Mouse (Mus musculus): ENCODE results near the gene Kdm2a. TPM values are rescaled to one million over a fixed set of nuclear protein-coding genes. Genes with fewer than 3 reads are reported as not detected.

The Kdm2a gene
- polyA plus RNA-seq (2015; fragmentation: Nextera tagmentation; extraction: Ambion mirVana): 10.9 and 15.4 TPM in 2 replicates

- ATAC-seq (ENCODE audit: low read depth) (peak; percentile 26), DNase-seq (peak; percentile 51)
- Histone ChIP-seq H3K4me2 (peak within 1 kb of the TSS; percentile 100), H3K27me3 (peaks cover 10% of the 10 kb centered on the region), H3K4me1 (replicated peaks) (peaks cover 33% of the 10 kb centered on the region), H3K9ac (peak within 1 kb of the TSS; percentile 100), H3K9me3 (replicated peaks) (no peaks in the 10 kb centered on the region), H3K4me3 (replicated peaks) (peak within 1 kb of the TSS; percentile 100), H3K36me3 (peaks cover 7% of the 10 kb centered on the region), H3K27ac (peak within 1 kb of the TSS; percentile 97)
- WGBS (ENCODE audit: insufficient replicate concordance): 1% methylated on average over 82 of the region's 82 CpGs
These were observed at the start of gene Kdm2a for GRCm38 (mm10) chr19:4397798-4398629. TSS of gene Kdm2a (minus strand) at chr19:4398285.

DNA sequence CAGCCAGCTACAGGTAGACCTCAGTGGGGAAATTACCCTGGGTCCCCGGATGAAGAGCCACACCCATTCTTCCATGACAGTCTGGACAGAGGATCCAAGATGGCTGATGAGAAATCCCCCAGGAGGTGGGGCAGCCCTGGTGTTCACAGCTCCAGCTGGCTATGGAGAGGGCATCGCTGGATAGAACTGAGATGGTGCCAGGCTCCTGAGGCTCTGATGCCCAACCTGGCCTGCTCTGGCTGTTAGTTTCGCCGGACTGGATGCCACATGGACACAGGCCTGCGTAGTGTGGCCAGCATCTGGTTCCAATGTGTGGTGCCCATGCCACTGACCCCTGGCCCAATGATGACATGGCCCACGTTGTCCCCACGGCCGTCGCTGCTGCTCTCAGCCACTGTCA, 49.4 kb upstream of the Kdm2a start:
- Histone ChIP-seq H3K9me3 (replicated peaks) (no peaks in the 10 kb centered on the region), H3K27me3 (0 out of 2 replicates have a peak, but pooled peaks cover 4% of the 10 kb centered on the region), H3K9ac (no peak overlapping the region), H3K4me3 (replicated peaks) (no peak overlapping the region), H3K36me3 (no peaks in the 10 kb centered on the region), H3K4me2 (no peak overlapping the region), H3K4me1 (replicated peaks) (no peaks in the 10 kb centered on the region), H3K27ac (no peak overlapping the region)
- ATAC-seq (ENCODE audit: low read depth): no peak
- WGBS (ENCODE audit: insufficient replicate concordance): 71% methylated on average over 9 of the region's 9 CpGs
- DNase-seq: no peak

- Histone ChIP-seq H3K9ac (no peak overlapping the region), H3K4me2 (no peak overlapping the region), H3K36me3 (no peaks in the 10 kb centered on the region), H3K4me1 (replicated peaks) (peaks cover 5% of the 10 kb centered on the region), H3K4me3 (replicated peaks) (no peak overlapping the region), H3K9me3 (replicated peaks) (no peaks in the 10 kb centered on the region), H3K27ac (no peak overlapping the region), H3K27me3 (0 out of 2 replicates have a peak, but pooled peaks cover 4% of the 10 kb centered on the region)
- ATAC-seq (ENCODE audit: low read depth) (no peak), DNase-seq (no peak)
- WGBS (ENCODE audit: insufficient replicate concordance): 68% methylated on average over 8 of the region's 8 CpGs
These were observed 48.8 kb upstream of the Kdm2a start for GRCm38 (mm10) chr19:4446661-4447420.

DNA sequence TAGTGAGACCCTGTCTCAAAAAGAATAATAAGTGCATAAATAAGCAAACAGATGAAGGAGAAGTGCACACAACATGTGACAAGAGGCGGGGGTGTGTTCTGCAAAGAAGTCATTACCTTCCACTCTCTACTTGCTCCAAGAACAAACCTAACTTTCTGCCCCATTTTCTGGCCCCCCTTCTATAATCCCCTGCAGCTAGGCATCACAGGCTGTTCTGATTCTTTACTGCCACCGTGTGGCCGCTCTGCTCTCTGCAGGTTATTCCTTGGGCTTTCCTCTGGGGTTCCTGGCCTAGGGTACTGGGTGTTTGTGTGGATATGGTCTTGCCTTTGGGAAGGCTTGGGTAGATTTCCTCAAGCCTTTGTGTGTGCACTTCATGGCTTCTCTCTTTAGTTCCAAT, 44.3 kb upstream of the Kdm2a start:
- peaks cover 38% of the 10 kb centered on the region for H3K4me1 ChIP-seq (replicated peaks)
- no peak overlapping the region for H3K4me3 ChIP-seq (replicated peaks)
- H3K27me3 ChIP-seq: peaks cover 43% of the 10 kb centered on the region
- DNase-seq (peak; percentile 36), ATAC-seq (ENCODE audit: low read depth) (no peak)
- peak overlapping the region; percentile 45; the same call in 1 of the 2 replicates for H3K27ac ChIP-seq
- H3K4me2 ChIP-seq: no peak overlapping the region
- no peaks in the 10 kb centered on the region for H3K36me3 ChIP-seq
- WGBS (ENCODE audit: insufficient replicate concordance): 1% methylated on average over 3 of the region's 3 CpGs
- H3K9me3 ChIP-seq (replicated peaks): no peaks in the 10 kb centered on the region
- H3K9ac ChIP-seq: no peak overlapping the region

DNA sequence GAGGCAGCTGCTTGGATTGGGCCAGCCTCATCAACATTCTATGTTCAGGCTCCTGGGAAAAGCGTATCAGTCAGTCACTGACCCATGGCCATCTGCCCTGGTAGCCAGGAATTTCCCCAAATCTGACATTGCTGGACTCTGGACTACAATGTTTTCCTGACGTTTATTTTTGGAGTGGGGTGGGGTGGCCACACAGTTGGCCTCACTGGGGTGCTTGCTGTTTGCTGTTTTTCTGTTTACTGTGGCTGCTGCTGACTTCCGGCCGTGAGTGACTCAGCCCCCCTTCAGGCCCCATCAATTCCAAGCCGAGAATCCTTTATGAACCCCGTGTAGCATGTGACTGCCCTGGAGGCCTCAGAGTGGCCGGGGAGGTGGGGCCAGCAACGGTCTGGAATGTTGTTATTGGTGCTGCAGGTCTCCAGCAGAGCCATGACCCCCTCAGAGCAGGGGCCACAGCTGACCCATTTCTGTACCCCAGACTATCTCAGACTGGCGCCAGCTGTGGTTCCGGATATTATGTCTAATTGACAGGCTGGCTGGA, 43.6 kb upstream of the Kdm2a start:
- Histone ChIP-seq H3K9me3 (replicated peaks) (no peaks in the 10 kb centered on the region), H3K27me3 (peaks cover 47% of the 10 kb centered on the region), H3K4me2 (0 out of 2 replicates have a peak overlapping the region, but pooled peaks have one; percentile 4), H3K4me3 (replicated peaks) (no peak overlapping the region), H3K4me1 (replicated peaks) (peaks cover 38% of the 10 kb centered on the region), H3K9ac (peak overlapping the region; percentile 13; the same call in 1 of the 2 replicates), H3K36me3 (no peaks in the 10 kb centered on the region), H3K27ac (peak overlapping the region; percentile 50)
- DNase-seq: peak; percentile 5
- 37% methylated on average over 10 of the region's 10 CpGs for WGBS (ENCODE audit: insufficient replicate concordance)
- ATAC-seq (ENCODE audit: low read depth): peak; percentile 45

DNA sequence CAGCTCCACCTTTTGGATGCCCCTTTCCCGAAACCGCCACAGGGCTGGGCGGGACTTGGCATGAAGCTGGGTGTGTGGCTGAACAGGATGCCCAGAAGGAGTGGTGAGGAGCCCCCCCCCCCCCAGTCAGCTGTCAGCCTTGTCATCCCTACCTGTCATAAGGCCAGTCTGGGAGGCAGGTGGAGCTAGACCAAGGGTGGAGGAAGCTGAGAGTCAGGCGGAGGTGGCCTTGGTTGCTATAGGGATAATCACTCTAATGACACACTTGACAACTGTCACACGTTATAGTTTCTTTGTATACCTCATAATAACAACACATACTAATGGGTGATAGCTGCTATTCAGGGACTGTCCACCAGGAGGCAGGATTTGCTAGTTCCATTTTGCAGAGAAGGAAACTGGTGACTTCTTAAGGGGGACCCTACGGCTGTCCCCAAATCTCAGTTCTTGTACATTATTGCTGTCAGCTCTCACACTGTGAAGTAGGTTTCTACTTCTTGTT, 43.1 kb upstream of the Kdm2a start:
- H3K9me3 ChIP-seq (replicated peaks): no peaks in the 10 kb centered on the region
- H3K36me3 ChIP-seq: no peaks in the 10 kb centered on the region
- H3K9ac ChIP-seq: no peak overlapping the region
- H3K27ac ChIP-seq: peak overlapping the region; percentile 50
- peaks cover 38% of the 10 kb centered on the region for H3K4me1 ChIP-seq (replicated peaks)
- H3K4me3 ChIP-seq (replicated peaks): no peak overlapping the region
- peaks cover 47% of the 10 kb centered on the region for H3K27me3 ChIP-seq
- 13% methylated on average over 6 of the region's 6 CpGs for WGBS (ENCODE audit: insufficient replicate concordance)
- peak; percentile 8; the same call in 1 of the 2 replicates for ATAC-seq (ENCODE audit: low read depth)
- DNase-seq: peak; percentile 34
- no peak overlapping the region for H3K4me2 ChIP-seq

GRCm38 (mm10) chr19:4440222-4440621, 42.1 kb upstream of the Kdm2a start:
- Histone ChIP-seq H3K9me3 (replicated peaks) (no peaks in the 10 kb centered on the region), H3K27me3 (peaks cover 47% of the 10 kb centered on the region), H3K9ac (no peak overlapping the region), H3K4me2 (peak overlapping the region; percentile 55), H3K4me1 (replicated peaks) (peaks cover 38% of the 10 kb centered on the region), H3K36me3 (peaks cover 3% of the 10 kb centered on the region; the same call in 1 of the 2 replicates), H3K4me3 (replicated peaks) (peak overlapping the region; percentile 59; the same call in 1 of the 2 replicates), H3K27ac (peak overlapping the region; percentile 27; the same call in 1 of the 2 replicates)
- no peak for DNase-seq
- 11% methylated on average over 8 of the region's 8 CpGs for WGBS (ENCODE audit: insufficient replicate concordance)
- no peak for ATAC-seq (ENCODE audit: low read depth)

DNA sequence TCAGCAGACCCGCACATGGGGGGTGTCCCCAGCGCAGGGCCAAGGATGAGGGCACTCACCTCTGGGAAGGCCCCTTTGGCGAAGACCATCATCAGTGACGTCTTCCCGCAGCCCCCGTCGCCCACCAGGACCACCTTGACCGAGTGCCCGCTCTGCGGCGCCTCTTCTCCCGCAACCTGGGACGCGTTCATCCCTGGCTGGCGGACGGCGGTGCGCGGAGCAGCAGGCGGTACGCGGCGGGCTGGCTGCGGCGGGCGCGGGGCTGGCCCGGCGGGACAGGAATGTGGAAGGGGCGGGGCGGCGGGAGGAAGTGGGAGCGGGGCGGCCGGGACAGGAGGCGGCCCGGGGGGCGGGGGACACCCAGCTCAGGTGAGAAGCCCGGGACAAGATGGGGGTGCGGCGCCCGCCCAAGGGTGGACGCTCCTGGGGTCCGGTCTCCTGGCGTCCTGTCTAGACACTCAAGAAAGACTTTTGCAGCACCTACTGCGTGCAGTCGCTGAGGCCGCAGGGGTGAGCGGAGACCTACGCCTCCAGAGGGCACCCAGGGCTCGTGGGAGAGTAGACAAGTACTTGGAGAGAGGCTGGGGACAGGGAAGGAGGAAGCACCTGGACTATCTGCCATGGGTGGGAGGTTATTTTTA, 41.2 kb upstream of the Kdm2a start, which contains the start of gene Rhod:
Gene Rhod (minus strand): TSS at position 272 of the 641 bp plus-strand sequence.
- Histone ChIP-seq H3K4me1 (replicated peaks) (peaks cover 38% of the 10 kb centered on the region), H3K9ac (peak within 1 kb of the TSS; percentile 63), H3K27me3 (peaks cover 47% of the 10 kb centered on the region)

GRCm38 (mm10) chr19:4438791-4439160, 40.7 kb upstream of the Kdm2a start:
- Histone ChIP-seq H3K9ac (peak overlapping the region; percentile 63), H3K27ac (no peak overlapping the region), H3K36me3 (peaks cover 3% of the 10 kb centered on the region; the same call in 1 of the 2 replicates), H3K4me1 (replicated peaks) (peaks cover 38% of the 10 kb centered on the region), H3K4me3 (replicated peaks) (peak overlapping the region; percentile 59), H3K9me3 (replicated peaks) (no peaks in the 10 kb centered on the region), H3K4me2 (peak overlapping the region; percentile 55), H3K27me3 (peaks cover 46% of the 10 kb centered on the region)
- ATAC-seq (ENCODE audit: low read depth) (no peak), DNase-seq (no peak)
- 11% methylated on average over 8 of the region's 8 CpGs for WGBS (ENCODE audit: insufficient replicate concordance)

More for the DNA sequence above, 41.2 kb upstream of the Kdm2a start, which contains the start of gene Rhod:
- H3K36me3 ChIP-seq: peaks cover 3% of the 10 kb centered on the region; the same call in 1 of the 2 replicates
- peak within 1 kb of the TSS; percentile 59 for H3K4me3 ChIP-seq (replicated peaks)
- no peak for DNase-seq
- ATAC-seq (ENCODE audit: low read depth): peak; percentile 36
- H3K4me2 ChIP-seq: peak within 1 kb of the TSS; percentile 55
- H3K9me3 ChIP-seq (replicated peaks): no peaks in the 10 kb centered on the region
- WGBS (ENCODE audit: insufficient replicate concordance): 3% methylated on average over 50 of the region's 51 CpGs
- peak within 1 kb of the TSS; percentile 27; the same call in 1 of the 2 replicates for H3K27ac ChIP-seq

- Histone ChIP-seq H3K4me3 (replicated peaks) (no peak overlapping the region), H3K4me1 (replicated peaks) (peaks cover 38% of the 10 kb centered on the region), H3K4me2 (no peak overlapping the region), H3K27ac (no peak overlapping the region), H3K36me3 (peaks cover 3% of the 10 kb centered on the region; the same call in 1 of the 2 replicates), H3K9me3 (replicated peaks) (no peaks in the 10 kb centered on the region), H3K27me3 (peaks cover 44% of the 10 kb centered on the region), H3K9ac (no peak overlapping the region)
- no peak for DNase-seq
- 19% methylated on average over 6 of the region's 6 CpGs for WGBS (ENCODE audit: insufficient replicate concordance)
- ATAC-seq (ENCODE audit: low read depth): no peak
These were observed 39.8 kb upstream of the Kdm2a start for GRCm38 (mm10) chr19:4437886-4438285.

All from liver, embryonic 13.5 days (tissue).